Comparison of ENCODE assay signal across 8 mouse cellular contexts in the genomic region with DNA sequence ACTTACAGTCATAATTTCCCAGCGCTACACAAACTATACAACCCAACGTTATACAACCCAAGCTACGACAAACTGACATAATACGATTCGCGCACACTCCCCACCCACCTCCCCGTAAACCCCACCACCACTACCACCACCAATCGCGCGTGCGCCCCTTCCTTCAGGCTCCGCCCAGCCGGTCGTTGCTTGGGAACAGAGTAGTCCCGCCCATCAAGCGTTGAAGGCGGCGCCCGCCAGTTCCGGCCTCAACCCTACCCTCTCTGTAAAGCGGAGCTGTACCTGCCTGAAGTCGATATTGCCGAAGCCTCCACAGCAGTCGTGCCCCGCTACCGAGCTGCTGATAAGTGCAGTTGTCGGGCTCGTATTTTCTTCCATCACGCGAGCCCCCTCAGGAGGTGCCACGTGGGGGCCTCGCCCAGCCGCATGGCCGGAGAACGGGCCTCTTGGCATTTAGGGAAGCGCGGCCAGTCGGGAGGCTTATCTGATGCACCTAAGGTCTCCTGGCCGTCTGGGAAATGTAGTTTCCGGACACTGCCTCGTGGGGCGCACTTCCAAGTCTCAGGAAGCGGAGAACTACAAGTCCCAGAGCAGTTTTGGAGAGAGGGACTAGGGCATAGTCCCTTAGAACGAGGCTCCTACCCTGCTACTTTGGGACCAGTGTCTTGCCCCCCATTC. TPM values are rescaled to one million over a fixed set of nuclear protein-coding genes. Genes with fewer than 3 reads are reported as not detected.
DNase-seq lines count a peak whose midpoint lies in the region; ATAC-seq and TF ChIP-seq lines count a peak whose summit lies in the region.

A gene (minus strand): TSS at position 432 of the 678 bp plus-strand sequence.

- peak within 1 kb of the TSS; percentile 56 for H3K9ac ChIP-seq in heart, embryonic 15.5 days
- H3K9ac ChIP-seq in liver, embryonic 14.5 days (replicated peaks) = peak within 1 kb of the TSS; percentile 68
- peak within 1 kb of the TSS; percentile 58 for H3K9ac ChIP-seq in neural tube, embryonic 11.5 days (ENCODE audit: low read length)
- H3K9ac ChIP-seq in stomach, postnatal 0 days (ENCODE audit: low read length) = peak within 1 kb of the TSS; percentile 52

- H3K27me3 ChIP-seq in forebrain, embryonic 10.5 days (ENCODE audit: poor library complexity, severe bottlenecking) = peaks cover 3% of the 10 kb centered on the region; the same call in 1 of the 2 replicates
- H3K27me3 ChIP-seq in heart, embryonic 15.5 days = no peaks in the 10 kb centered on the region
- H3K27me3 ChIP-seq in liver, embryonic 14.5 days (ENCODE audit: control insufficient read depth, insufficient read depth, low read length) = no peaks in the 10 kb centered on the region
- H3K27me3 ChIP-seq in neural tube, embryonic 11.5 days (ENCODE audit: control insufficient read depth, insufficient read depth, low read length) = no peaks in the 10 kb centered on the region
- H3K27me3 ChIP-seq in stomach, postnatal 0 days (ENCODE audit: control insufficient read depth, insufficient read depth, low read length) = no peaks in the 10 kb centered on the region

- H3K9me3 ChIP-seq in forebrain, embryonic 10.5 days = peaks cover 4% of the 10 kb centered on the region; the same call in 1 of the 2 replicates
- no peaks in the 10 kb centered on the region for H3K9me3 ChIP-seq in heart, embryonic 15.5 days (replicated peaks)
- H3K9me3 ChIP-seq in liver, embryonic 14.5 days (ENCODE audit: control insufficient read depth, low read length) = no peaks in the 10 kb centered on the region
- no peaks in the 10 kb centered on the region for H3K9me3 ChIP-seq in neural tube, embryonic 11.5 days (ENCODE audit: control insufficient read depth, low read length)
- no peaks in the 10 kb centered on the region for H3K9me3 ChIP-seq in stomach, postnatal 0 days (ENCODE audit: control insufficient read depth, low read length)

- DNase-seq in CD8-positive naive resting alpha-beta T cell, adult 2 months (ENCODE audit: low read depth in 2 of 2, low spot score in 2 of 2) = peak; percentile 87 to 94
- DNase-seq in c-Kit-positive CD71-negative TER-119-negative erythroid progenitor cells, embryonic 14.5 days (ENCODE audit: low read depth) = peak; percentile 91
- peak; percentile 96 for DNase-seq in forebrain, embryonic 10.5 days (ENCODE audit: extremely low spot score, low spot score)
- DNase-seq in kidney, postnatal 25 days = peak; percentile 96 to 97
- peak; percentile 83 to 87 (median 84) for DNase-seq in liver, embryonic 14.5 days (ENCODE audit: low read depth in 3 of 3, low spot score in 3 of 3)
- DNase-seq in neural tube, embryonic 11.5 days (ENCODE audit: low spot score) = peak; percentile 96
- DNase-seq in stomach, postnatal 0 days (ENCODE audit: low spot score) = peak; percentile 94

- H3K27ac ChIP-seq in forebrain, embryonic 10.5 days = peak within 1 kb of the TSS; percentile 93
- peak within 1 kb of the TSS; percentile 92 for H3K27ac ChIP-seq in heart, embryonic 15.5 days
- H3K27ac ChIP-seq in liver, embryonic 14.5 days = peak within 1 kb of the TSS; percentile 74
- no peak within 1 kb of the TSS for H3K27ac ChIP-seq in neural tube, embryonic 11.5 days (ENCODE audit: low read depth, low read length)
- H3K27ac ChIP-seq in stomach, postnatal 0 days (replicated peaks) = peak within 1 kb of the TSS; percentile 87

- under 1% methylated on average over 44 of the region's 44 CpGs for WGBS in forebrain, embryonic 10.5 days
- WGBS in heart, embryonic 15.5 days = under 1% methylated on average over 44 of the region's 44 CpGs
- WGBS in liver, embryonic 14.5 days (ENCODE audit: insufficient replicate concordance) = under 1% methylated on average over 44 of the region's 44 CpGs
- under 1% methylated on average over 44 of the region's 44 CpGs for WGBS in neural tube, embryonic 11.5 days
- under 1% methylated on average over 44 of the region's 44 CpGs for WGBS in stomach, postnatal 0 days

- peak; percentile 15; the same call in 1 of the 2 replicates for TF ChIP-seq EP300 in liver, embryonic 14.5 days (IDR thresholded peaks at IDR 0.05; ENCODE audit: low read depth)
- TF ChIP-seq EP300 in stomach, postnatal 0 days (optimal IDR thresholded peaks at IDR 0.05) = no peak

- peak within 1 kb of the TSS; percentile 84 for H3K4me2 ChIP-seq in heart, embryonic 15.5 days
- H3K4me2 ChIP-seq in liver, embryonic 14.5 days (ENCODE audit: low read depth) = peak within 1 kb of the TSS; percentile 69
- H3K4me2 ChIP-seq in neural tube, embryonic 11.5 days (ENCODE audit: low read depth) = peak within 1 kb of the TSS; percentile 41
- H3K4me2 ChIP-seq in stomach, postnatal 0 days (replicated peaks; ENCODE audit: low read depth) = peak within 1 kb of the TSS; percentile 60

- peak; percentile 76 for TF ChIP-seq CTCF in liver, embryonic 14.5 days (IDR thresholded peaks at IDR 0.05; ENCODE audit: low read depth)
- peak; percentile 72 for TF ChIP-seq CTCF in stomach, postnatal 0 days (IDR thresholded peaks at IDR 0.05; ENCODE audit: low read depth)

- H3K4me3 ChIP-seq in forebrain, embryonic 10.5 days = peak within 1 kb of the TSS; percentile 65
- H3K4me3 ChIP-seq in heart, embryonic 15.5 days = peak within 1 kb of the TSS; percentile 68
- H3K4me3 ChIP-seq in liver, embryonic 14.5 days (ENCODE audit: insufficient read depth in 1 of 2, low read depth in 2 of 2, low read length in 2 of 2) = peak within 1 kb of the TSS; percentile 57 to 81
- H3K4me3 ChIP-seq in neural tube, embryonic 11.5 days (ENCODE audit: low read depth, low read length) = peak within 1 kb of the TSS; percentile 47
- H3K4me3 ChIP-seq in stomach, postnatal 0 days (ENCODE audit: low read depth, low read length) = peak within 1 kb of the TSS; percentile 50

- peak; percentile 99 for ATAC-seq in heart, embryonic 15.5 days (replicated peaks; ENCODE audit: insufficient number of reproducible peaks, insufficient read depth, low FRiP score, low read depth)
- peak; percentile 96 for ATAC-seq in liver, embryonic 14.5 days (ENCODE audit: insufficient read depth)
- peak; percentile 97 for ATAC-seq in neural tube, embryonic 11.5 days (ENCODE audit: insufficient read depth, low FRiP score, low TSS enrichment)
- ATAC-seq in stomach, postnatal 0 days (ENCODE audit: low FRiP score, low TSS enrichment) = peak; percentile 98

- H3K4me1 ChIP-seq in forebrain, embryonic 10.5 days = peaks cover 12% of the 10 kb centered on the region
- H3K4me1 ChIP-seq in heart, embryonic 15.5 days (replicated peaks) = peaks cover 5% of the 10 kb centered on the region; the same call in 1 of the 2 replicates
- peaks cover 3 to 13% of the 10 kb centered on the region in 2 experiments; a peak in 3 of 4 replicates for H3K4me1 ChIP-seq in liver, embryonic 14.5 days (replicated peaks; ENCODE audit: control insufficient read depth in 2 of 2, insufficient read depth in 2 of 2, low read length in 1 of 2)
- no peaks in the 10 kb centered on the region for H3K4me1 ChIP-seq in neural tube, embryonic 11.5 days (ENCODE audit: control insufficient read depth, insufficient read depth, low read length)
- H3K4me1 ChIP-seq in stomach, postnatal 0 days (replicated peaks; ENCODE audit: control insufficient read depth, insufficient read depth) = peaks cover 2% of the 10 kb centered on the region; the same call in 1 of the 2 replicates

- H3K36me3 ChIP-seq in forebrain, embryonic 10.5 days (replicated peaks) = no peaks in the 10 kb centered on the region
- no peaks in the 10 kb centered on the region for H3K36me3 ChIP-seq in heart, embryonic 15.5 days
- H3K36me3 ChIP-seq in liver, embryonic 14.5 days (replicated peaks; ENCODE audit: control insufficient read depth, insufficient read depth, low read depth) = no peaks in the 10 kb centered on the region
- no peaks in the 10 kb centered on the region for H3K36me3 ChIP-seq in neural tube, embryonic 11.5 days (ENCODE audit: control insufficient read depth, insufficient read depth, low read length)
- H3K36me3 ChIP-seq in stomach, postnatal 0 days (ENCODE audit: control insufficient read depth, insufficient read depth, low read length) = no peaks in the 10 kb centered on the region

RNA-seq across cellular contexts. Expression of the gene that starts here (rescaled TPM):
- polyA plus RNA-seq in forebrain, embryonic 10.5 days (2016; fragmentation: Nextera tagmentation; extraction: Ambion mirVana) = 7.9 and 9.7 TPM in 2 replicates
- 7.3 and 9.0 TPM in 2 replicates for polyA plus RNA-seq in heart, embryonic 15.5 days (2015; fragmentation: Nextera tagmentation; extraction: Ambion mirVana)
- polyA plus RNA-seq in liver, embryonic 14.5 days (2012; rRNA removed) = 5.2 and 6.2 TPM in 2 replicates
- 8.8 and 9.0 TPM in 2 replicates for polyA plus RNA-seq in liver, embryonic 14.5 days (2014; fragmentation: Nextera tagmentation; extraction: Ambion mirVana)
- 6.9 and 7.3 TPM in 2 replicates for polyA plus RNA-seq in neural tube, embryonic 11.5 days (2014; fragmentation: Nextera tagmentation; extraction: Ambion mirVana)
- polyA plus RNA-seq in stomach, postnatal 0 days (2015; fragmentation: Nextera tagmentation; extraction: Ambion mirVana) = 8.3 and 9.0 TPM in 2 replicates
